In genomic region chr3:99817965-99818364, GRCm38 (mm10) we compare ENCODE assay signal across 11 mouse cellular contexts.
A peak's percentile ranks its signal among the peaks of the same experiment; 100 is the strongest.
DNase-seq lines count a peak whose midpoint lies in the region; ATAC-seq lines count a peak whose summit lies in the region.
"Had no signal": no experiment of that assay in that cellular context is flagged by ENCODE, and none has a peak within 500 bp of the region (broad histone marks: within the 10 kb centered on the region; RNA-seq: fewer than 3 reads in every experiment).

No protein-coding gene starts in this region.

- no peak overlapping the region for H3K4me3 ChIP-seq in kidney, embryonic 14.5 days (ENCODE audit: low read length)
- no peak overlapping the region for H3K4me3 ChIP-seq in embryonic facial prominence, embryonic 10.5 days
- H3K4me3 ChIP-seq in hindbrain, embryonic 11.5 days (ENCODE audit: low read depth, low read length): no peak overlapping the region
- no peak overlapping the region for H3K4me3 ChIP-seq in liver, embryonic 12.5 days
- H3K4me3 ChIP-seq: layer of hippocampus, adult 2 months; liver, embryonic 15.5 days had no signal

- no peak overlapping the region; the same call in 1 of the 2 replicates for H3K4me2 ChIP-seq in kidney, embryonic 14.5 days (replicated peaks; ENCODE audit: low read depth, low read length)
- no peak overlapping the region for H3K4me2 ChIP-seq in hindbrain, embryonic 11.5 days (replicated peaks; ENCODE audit: low read depth, low read length)
- no peak overlapping the region for H3K4me2 ChIP-seq in liver, embryonic 12.5 days
- H3K4me2 ChIP-seq: liver, embryonic 15.5 days had no signal

- H3K4me1 ChIP-seq in kidney, embryonic 14.5 days (ENCODE audit: control insufficient read depth, insufficient read depth, low read length): 0 out of 2 replicates have a peak, but pooled peaks cover 5% of the 10 kb centered on the region
- H3K4me1 ChIP-seq in embryonic facial prominence, embryonic 10.5 days: peaks cover 17% of the 10 kb centered on the region
- H3K4me1 ChIP-seq in hindbrain, embryonic 11.5 days (replicated peaks; ENCODE audit: control insufficient read depth, insufficient read depth, low read length): no peaks in the 10 kb centered on the region
- H3K4me1 ChIP-seq in liver, embryonic 12.5 days: no peaks in the 10 kb centered on the region
- H3K4me1 ChIP-seq: liver, embryonic 15.5 days had no signal

- H3K27ac ChIP-seq in kidney, embryonic 14.5 days (ENCODE audit: low read depth, low read length): no peak overlapping the region
- no peak overlapping the region for H3K27ac ChIP-seq in embryonic facial prominence, embryonic 10.5 days (replicated peaks)
- no peak overlapping the region for H3K27ac ChIP-seq in hindbrain, embryonic 11.5 days (ENCODE audit: low read depth, low read length)
- no peak overlapping the region for H3K27ac ChIP-seq in liver, embryonic 12.5 days
- H3K27ac ChIP-seq: layer of hippocampus, adult 2 months; liver, embryonic 15.5 days had no signal

- no peak overlapping the region for H3K9ac ChIP-seq in kidney, embryonic 14.5 days (ENCODE audit: low read depth, low read length)
- no peak overlapping the region for H3K9ac ChIP-seq in hindbrain, embryonic 11.5 days (ENCODE audit: low read depth, low read length)
- H3K9ac ChIP-seq in liver, embryonic 12.5 days: no peak overlapping the region
- H3K9ac ChIP-seq: liver, embryonic 15.5 days had no signal

- no peaks in the 10 kb centered on the region for H3K36me3 ChIP-seq in kidney, embryonic 14.5 days (ENCODE audit: control insufficient read depth, insufficient read depth, low read length)
- no peaks in the 10 kb centered on the region for H3K36me3 ChIP-seq in embryonic facial prominence, embryonic 10.5 days (replicated peaks)
- no peaks in the 10 kb centered on the region for H3K36me3 ChIP-seq in hindbrain, embryonic 11.5 days (ENCODE audit: control insufficient read depth, insufficient read depth, low read length)
- no peaks in the 10 kb centered on the region for H3K36me3 ChIP-seq in liver, embryonic 12.5 days
- H3K36me3 ChIP-seq: liver, embryonic 15.5 days had no signal

- peak; percentile 75 for ATAC-seq in kidney, embryonic 14.5 days (ENCODE audit: low FRiP score, low TSS enrichment)
- peak; percentile 69 for ATAC-seq in hindbrain, embryonic 11.5 days (ENCODE audit: low FRiP score)
- no peak for ATAC-seq in liver, embryonic 12.5 days
- ATAC-seq: activated CD4-positive, CD25-positive, alpha-beta regulatory T cell, adult 4 months had no signal

- WGBS in kidney, embryonic 14.5 days: 21% methylated on average over 8 of the region's 8 CpGs
- 44% methylated on average over 8 of the region's 8 CpGs for WGBS in embryonic facial prominence, embryonic 10.5 days
- WGBS in hindbrain, embryonic 11.5 days: 22% methylated on average over 8 of the region's 8 CpGs
- WGBS in liver, embryonic 12.5 days (ENCODE audit: insufficient replicate concordance): 50% methylated on average over 8 of the region's 8 CpGs

- no peaks in the 10 kb centered on the region for H3K27me3 ChIP-seq in kidney, embryonic 14.5 days (ENCODE audit: control insufficient read depth, insufficient read depth, low read length)
- H3K27me3 ChIP-seq in embryonic facial prominence, embryonic 10.5 days (replicated peaks; ENCODE audit: low read depth, poor library complexity, severe bottlenecking): no peaks in the 10 kb centered on the region
- no peaks in the 10 kb centered on the region for H3K27me3 ChIP-seq in hindbrain, embryonic 11.5 days (ENCODE audit: control insufficient read depth, insufficient read depth, low read length)
- H3K27me3 ChIP-seq in liver, embryonic 12.5 days (replicated peaks): no peaks in the 10 kb centered on the region
- H3K27me3 ChIP-seq: liver, embryonic 15.5 days had no signal

- DNase-seq in kidney, adult 9 months: no peak
- DNase-seq in embryonic facial prominence, embryonic 10.5 days (ENCODE audit: low spot score): peak; percentile 47
- no peak for DNase-seq in hindbrain, embryonic 11.5 days (ENCODE audit: low spot score)
- peak; percentile 30 for DNase-seq in mesoderm, embryonic 11.5 days (ENCODE audit: low read depth, low spot score)
- DNase-seq in adrenal gland, postnatal 36 days: no peak
- DNase-seq in lung, adult 18-20 months: no peak

- no peaks in the 10 kb centered on the region for H3K9me3 ChIP-seq in kidney, embryonic 14.5 days (ENCODE audit: control insufficient read depth, low read length)
- no peaks in the 10 kb centered on the region for H3K9me3 ChIP-seq in embryonic facial prominence, embryonic 10.5 days
- H3K9me3 ChIP-seq in hindbrain, embryonic 11.5 days (ENCODE audit: control insufficient read depth, low read length): no peaks in the 10 kb centered on the region
- no peaks in the 10 kb centered on the region for H3K9me3 ChIP-seq in liver, embryonic 12.5 days (replicated peaks)
- H3K9me3 ChIP-seq: liver, embryonic 15.5 days had no signal

Comparison
In these comparisons a context has a peak if more than half of its experiments do, and no peak if none do; other contexts are left out.
1. DNase-seq: peak in embryonic facial prominence, embryonic 10.5 days (single experiment) and mesoderm, embryonic 11.5 days (single experiment); none in kidney, adult 9 months (single experiment), hindbrain, embryonic 11.5 days (single experiment), adrenal gland, postnatal 36 days (0 of 2) and lung, adult 18-20 months (0 of 2).